Mouse (Mus musculus): ENCODE results near the gene Mrpl37.

DNA sequence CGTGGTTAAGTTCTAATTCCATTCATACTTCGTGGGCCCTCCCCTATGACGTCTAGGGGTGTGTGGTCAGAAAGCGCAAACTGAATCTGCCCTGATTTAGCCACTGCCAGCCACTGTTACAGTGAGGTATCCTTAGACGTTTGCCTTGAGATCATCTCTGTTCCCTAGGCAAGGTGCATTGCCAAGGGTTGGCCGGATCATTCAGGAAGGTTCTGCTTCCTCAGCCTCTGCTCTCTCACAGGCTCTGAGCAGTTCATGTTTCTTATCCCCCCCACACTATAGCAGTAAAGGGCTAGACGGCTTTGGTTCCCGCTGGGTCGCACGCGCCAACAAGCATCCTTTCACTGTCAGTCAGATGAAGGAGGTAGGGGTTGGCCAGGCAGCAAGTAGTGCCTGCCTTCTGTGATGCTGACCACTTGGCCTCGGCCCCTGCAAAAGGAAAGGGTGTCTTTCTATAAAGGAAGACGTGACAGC is 54.6 kb downstream of the Mrpl37 start:
- TF ChIP-seq CHD2 (IDR thresholded peaks at IDR 0.05; ENCODE audit: low read depth, low read length) (no peak), ZC3H11A (IDR thresholded peaks at IDR 0.05; ENCODE audit: borderline replicate concordance, low read depth, low read length) (no peak)
